Mouse (Mus musculus): ENCODE results near the gene Rtn4rl1.

GRCm38 (mm10) chr11:75261730-75262129 is 68.1 kb downstream of the Rtn4rl1 start:
- TF ChIP-seq POLR2A (IDR thresholded peaks at IDR 0.05; ENCODE audit: low read depth, low read length): no peak
- no peak for TF ChIP-seq CTCF (IDR thresholded peaks at IDR 0.05; ENCODE audit: extremely low read depth, insufficient read depth, insufficient read length, insufficient replicate concordance)
